Mouse (Mus musculus) mesoderm, embryonic 11.5 days (tissue): ENCODE data around the gene Lat.
"Not testable (repeated sequence)": the region's sequence is repeated elsewhere in the genome, so short reads cannot be mapped to it uniquely, and the experiment has no call there.

Source experiments
- DNase-seq: peaks from one replicate; pipeline ENCODE4 v3.0.0-alpha.2; 2012; ENCODE audit warnings: low read depth, low spot score

Lat gene

GRCm38 (mm10) chr7:126369393-126369792, at the start of gene Lat:
Gene Lat, minus strand, starts transcription at chr7:126369570.
- no peak for DNase-seq

GRCm38 (mm10) chr7:126418496-126418895, 49.1 kb upstream of the Lat start:
- no peak for DNase-seq

- DNase-seq, result no peak
These were observed 48.2 kb upstream of the Lat start for GRCm38 (mm10) chr7:126417606-126418005.

GRCm38 (mm10) chr7:126417045-126417444, 47.7 kb upstream of the Lat start:
- DNase-seq, result no peak

GRCm38 (mm10) chr7:126416615-126417014, 47.2 kb upstream of the Lat start:
- DNase-seq, result no peak

GRCm38 (mm10) chr7:126414725-126415124, 45.4 kb upstream of the Lat start, which contains the start of gene Cd19:
Gene Cd19, minus strand, starts transcription at chr7:126414889.
- no peak for DNase-seq

GRCm38 (mm10) chr7:126411061-126411460, 41.7 kb upstream of the Lat start:
- DNase-seq, result no peak

GRCm38 (mm10) chr7:126408686-126409085, 39.3 kb upstream of the Lat start:
- no peak for DNase-seq

- DNase-seq, result not testable (repeated sequence)
These were observed 33.1 kb upstream of the Lat start for GRCm38 (mm10) chr7:126402518-126402917.

- peak; percentile 81 for DNase-seq
These were observed 30.2 kb upstream of the Lat start for GRCm38 (mm10) chr7:126399548-126399947.

- no peak for DNase-seq
These were observed 28.5 kb upstream of the Lat start for GRCm38 (mm10) chr7:126397822-126398221.

- DNase-seq, result no peak
These were observed 27.9 kb upstream of the Lat start for GRCm38 (mm10) chr7:126397221-126397620.

GRCm38 (mm10) chr7:126396298-126397119, 27.1 kb upstream of the Lat start, which contains the start of gene Nfatc2ip:
Gene Nfatc2ip, minus strand, starts transcription at chr7:126396737.
- peak; percentile 99 for DNase-seq

GRCm38 (mm10) chr7:126392086-126392884, 22.9 kb upstream of the Lat start:
- DNase-seq, result not testable (repeated sequence)

- no peak for DNase-seq
These were observed 18.8 kb upstream of the Lat start for GRCm38 (mm10) chr7:126388185-126388584.

- DNase-seq, result no peak
These were observed 14.2 kb upstream of the Lat start for GRCm38 (mm10) chr7:126383565-126383964.

GRCm38 (mm10) chr7:126377278-126378158, 8.1 kb upstream of the Lat start, which contains the start of gene Spns1:
Gene Spns1, minus strand, starts transcription at chr7:126377450.
- peak; percentile 98 for DNase-seq

GRCm38 (mm10) chr7:126376903-126377277, 7.5 kb upstream of the Lat start:
- no peak for DNase-seq

- no peak for DNase-seq
These were observed 5.6 kb upstream of the Lat start for GRCm38 (mm10) chr7:126375012-126375411.

- DNase-seq, result no peak
These were observed 5.2 kb upstream of the Lat start for GRCm38 (mm10) chr7:126374526-126374925.

- no peak for DNase-seq
These were observed 3.6 kb upstream of the Lat start for GRCm38 (mm10) chr7:126373007-126373406.
